Mouse (Mus musculus): Measurements from ENCODE around the gene Det1.

DNA sequence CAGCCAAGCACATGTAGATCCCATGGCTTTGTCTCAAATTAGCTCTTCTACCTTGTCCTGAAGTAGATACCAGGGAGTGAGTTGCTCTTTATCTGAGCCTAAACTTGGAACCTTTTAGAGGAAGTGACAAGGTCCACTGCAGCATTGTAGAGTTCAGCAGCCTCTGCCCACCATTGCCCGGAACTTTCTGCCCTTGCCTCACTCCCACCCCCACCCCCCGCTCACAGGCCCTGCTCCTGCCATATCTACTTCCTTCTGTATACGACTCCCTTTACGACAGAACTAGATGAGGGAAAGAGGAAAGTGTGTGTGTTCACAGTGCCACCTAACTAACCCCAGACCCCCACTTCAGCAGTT, 17.4 kb upstream of the Det1 start:
- TF ChIP-seq POLR2A (IDR thresholded peaks at IDR 0.05; ENCODE audit: control insufficient read depth, low read depth, low read length) (no peak), CTCF (IDR thresholded peaks at IDR 0.05; ENCODE audit: control insufficient read depth, insufficient read depth, insufficient replicate concordance, low read depth, low read length) (no peak)
